Mouse (Mus musculus): ENCODE results near the gene Cd52.

Gene Cd52

GRCm38 (mm10) chr4:134058166-134058715 lies 36.6 kb downstream of the Cd52 start:
- peak; percentile 87 for DNase-seq (ENCODE audit: low read depth, low spot score)

GRCm38 (mm10) chr4:134053538-134053937 lies 41.3 kb downstream of the Cd52 start, which contains the start of gene Zfp683:
Zfp683 (plus strand) TSS chr4:134053838.
- DNase-seq (ENCODE audit: low read depth, low spot score): no peak

GRCm38 (mm10) chr4:134052560-134052959 lies 42.3 kb downstream of the Cd52 start:
- DNase-seq (ENCODE audit: low read depth, low spot score): no peak

GRCm38 (mm10) chr4:134051912-134052311 lies 43.0 kb downstream of the Cd52 start:
- DNase-seq (ENCODE audit: low read depth, low spot score): no peak

- DNase-seq (ENCODE audit: low read depth, low spot score): peak; percentile 73
Measured at GRCm38 (mm10) chr4:134047648-134048047, 47.2 kb downstream of the Cd52 start.

GRCm38 (mm10) chr4:134043041-134043440 lies 51.8 kb downstream of the Cd52 start:
- peak; percentile 43 for DNase-seq (ENCODE audit: low read depth, low spot score)

- DNase-seq (ENCODE audit: low read depth, low spot score): peak; percentile 74
Measured at GRCm38 (mm10) chr4:134041317-134042123, 53.4 kb downstream of the Cd52 start.

GRCm38 (mm10) chr4:134035953-134036352 lies 58.9 kb downstream of the Cd52 start:
- peak; percentile 83 for DNase-seq (ENCODE audit: low read depth, low spot score)

Data from CD4-positive helper T cell, adult 2 months (primary cell).